Comparison of ENCODE assay signal across 8 mouse cellular contexts in genomic region chr10:118868601-118869590, GRCm38 (mm10). TPM values are rescaled to one million over a fixed set of nuclear protein-coding genes. Genes with fewer than 3 reads are reported as not detected.
DNase-seq lines count a peak whose midpoint lies in the region; ATAC-seq lines count a peak whose summit lies in the region.

No protein-coding gene starts in this region.

- peak; percentile 81 to 86 for DNase-seq in cerebellum, postnatal 4 days (ENCODE audit: low spot score in 2 of 2)
- DNase-seq in gastrocnemius, postnatal 14 days, result peak; percentile 88
- DNase-seq in left cerebral cortex, postnatal 25 days (ENCODE audit: low spot score in 2 of 2), result peak; percentile 76 to 84
- DNase-seq in right cerebral cortex, postnatal 14 days, result peak; percentile 89
- DNase-seq in urinary bladder, postnatal 25 days (ENCODE audit: low spot score), result peak; percentile 86

- ATAC-seq in activated CD4-positive, CD25-positive, alpha-beta regulatory T cell, adult 4 months, result peak; percentile 34
- peak; percentile 47 for ATAC-seq in inflammation-experienced regulatory T-cells, adult 6 months
- peak; percentile 65 for ATAC-seq in megakaryocyte-erythroid progenitor cell, adult 5-6 weeks (replicated peaks; ENCODE audit: low FRiP score, low TSS enrichment, poor library complexity, severe bottlenecking)

- intact Hi-C loops in gastrocnemius, postnatal 14 days (cut with DNase I; ENCODE audit: low total_unique reads), result loop anchor here (5.0 kb wide), 1 partner anchor 277 kb away; no protein-coding TSS in a partner anchor
- intact Hi-C loops in left cerebral cortex, postnatal 25 days (cut with DNase I), result loop anchor here (1.0 to 5.0 kb wide), 8 partner anchors 87 to 368 kb away; no protein-coding TSS in a partner anchor

RNA-seq across cellular contexts. Expression of gene Dyrk2, which starts 1.1 kb away (rescaled TPM):
- 10 to 100 TPM in 1 of 2 experiments, 1 to 10 TPM in 1; 8.0 to 11.0 TPM for polyA plus RNA-seq in activated CD4-positive, CD25-positive, alpha-beta regulatory T cell, adult 4 months (2017; shearing (Covaris generic))
- 10 to 100 TPM; 44.3 to 74.0 TPM for total RNA-seq in gastrocnemius, postnatal 14 days (2021)
- polyA plus RNA-seq in inflammation-experienced regulatory T-cells, adult 6 months (2017; shearing (Covaris generic)), result 10 to 100 TPM in 2 of 3 experiments, 1 to 10 TPM in 1; 9.3 to 14.1 (median 12.9) TPM
- 10 to 100 TPM; 51.0 to 55.5 TPM for total RNA-seq in left cerebral cortex, postnatal 25 days (2021)
- total RNA-seq in megakaryocyte-erythroid progenitor cell, adult 5-6 weeks (2014; fragmentation: Nextera tagmentation), result 11.1 and 16.6 TPM in 2 replicates
- 11.5 and 11.7 TPM in 2 replicates for total RNA-seq in megakaryocyte-erythroid progenitor cell, adult 5-6 weeks (2017)

Comparison
In these comparisons a context has a peak if more than half of its experiments do, and no peak if none do; other contexts are left out.
1. Peak in every context shown above with its lines: DNase-seq and ATAC-seq.